Mouse (Mus musculus): Measurements from ENCODE around the gene Tln2.
A peak's percentile ranks its signal among the peaks of the same experiment; 100 is the strongest.
"Not testable (repeated sequence)": the region's sequence is repeated elsewhere in the genome, so short reads cannot be mapped to it uniquely, and the experiment has no call there.

Gene Tln2

DNA sequence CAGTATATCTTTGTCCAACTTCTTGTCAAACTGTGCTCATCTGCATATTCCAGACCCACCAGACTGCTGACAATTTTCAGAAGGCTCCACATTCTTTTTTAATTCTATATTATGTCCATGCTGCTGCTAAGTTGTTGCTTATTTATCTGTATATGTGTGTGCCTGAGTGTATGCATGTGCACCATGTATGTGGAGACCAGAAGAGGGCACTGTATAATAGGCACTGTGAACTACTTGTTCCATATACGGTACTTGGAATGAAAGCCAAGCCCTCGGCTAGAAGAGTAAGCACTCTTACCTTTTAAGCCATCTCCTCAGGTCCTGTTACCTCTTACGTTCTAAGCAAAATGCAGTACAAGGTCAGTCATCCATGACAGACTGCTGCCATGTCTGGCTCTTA, 274.0 kb downstream of the Tln2 start:
- no peak for DNase-seq (ENCODE audit: inconsistent age in 2 of 2, low spot score in 1 of 2)

DNA sequence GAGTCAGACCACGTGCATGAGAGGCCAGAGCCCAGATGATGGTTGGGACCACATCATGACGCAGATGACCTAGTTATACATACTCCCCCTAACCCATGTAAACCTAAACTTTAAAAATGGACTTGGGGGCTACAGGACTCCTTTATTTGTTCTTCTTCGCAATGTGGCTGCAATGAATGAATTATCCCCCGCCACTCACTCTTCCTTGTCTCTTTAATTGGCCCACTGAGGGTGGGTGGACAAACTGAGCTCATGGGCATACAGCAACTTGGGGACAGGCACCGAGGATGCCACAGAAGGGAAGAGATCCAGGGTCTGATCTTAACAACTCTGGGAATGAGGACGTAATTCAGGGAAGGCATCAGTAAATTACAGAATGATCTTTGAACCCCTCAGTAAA, 277.7 kb downstream of the Tln2 start:
- DNase-seq (ENCODE audit: inconsistent age in 2 of 2, low spot score in 1 of 2) = no peak

DNA sequence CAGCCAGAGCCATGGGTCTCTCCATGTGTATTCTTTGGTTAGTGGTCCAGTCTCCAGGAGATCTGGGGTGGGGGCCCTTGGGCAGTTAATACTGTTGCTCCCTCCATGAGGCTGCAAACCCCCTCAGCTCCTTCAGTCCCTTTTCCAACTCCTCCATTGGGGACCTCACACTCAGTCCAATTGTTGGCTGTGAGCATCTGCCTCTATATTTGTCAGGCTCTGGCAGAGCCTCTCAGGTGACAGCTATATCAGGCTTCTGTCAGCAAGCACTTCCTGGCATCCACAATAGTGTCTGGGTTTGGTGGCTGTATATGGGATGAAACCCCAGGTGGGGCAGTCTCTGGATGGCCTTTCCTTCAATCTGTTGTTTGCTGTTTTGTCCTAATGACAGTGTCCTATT, 279.2 kb downstream of the Tln2 start:
- DNase-seq (ENCODE audit: inconsistent age in 2 of 2, low spot score in 1 of 2) = not testable (repeated sequence)

DNA sequence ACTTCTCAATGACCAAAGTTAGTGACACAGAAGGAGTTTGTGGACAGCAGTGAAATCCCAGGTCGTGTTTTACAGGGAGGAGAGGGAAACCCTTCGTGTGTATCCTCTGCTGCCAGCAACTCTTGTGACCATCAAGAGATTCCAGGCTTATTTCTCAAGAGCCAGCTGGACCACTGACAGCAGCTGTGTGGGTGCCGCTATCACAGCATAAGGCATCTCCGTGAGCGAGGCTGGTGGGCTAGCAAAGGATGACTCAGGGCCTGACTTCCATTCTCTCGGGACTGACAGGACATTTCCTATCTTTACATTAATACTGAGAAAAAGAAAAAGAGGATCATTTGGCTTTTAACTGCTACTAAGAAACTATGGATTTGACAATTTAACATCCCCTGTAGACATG, 283.1 kb downstream of the Tln2 start:
- no peak for DNase-seq (ENCODE audit: inconsistent age in 2 of 2, low spot score in 1 of 2)

DNA sequence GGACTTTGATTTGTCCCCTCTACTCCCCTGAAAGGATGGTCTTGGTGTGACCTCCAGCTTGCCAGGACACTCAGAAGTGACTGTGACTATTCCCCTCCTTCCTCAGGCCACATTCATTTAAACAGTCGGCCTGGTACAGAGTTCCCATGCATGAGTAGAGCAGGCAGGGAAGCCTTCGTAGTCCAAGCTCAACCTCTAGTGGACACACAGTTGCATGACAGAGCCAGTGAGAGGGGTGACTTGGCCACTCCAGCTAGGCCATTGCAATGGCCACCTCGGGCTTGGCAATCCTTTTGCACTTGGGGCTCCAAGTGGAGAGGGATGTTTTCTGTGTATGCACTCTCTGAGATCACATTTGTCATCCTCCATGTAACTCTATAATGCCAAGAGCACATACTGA, 285.2 kb downstream of the Tln2 start:
- DNase-seq (ENCODE audit: inconsistent age in 2 of 2, low spot score in 1 of 2) = peak; percentile 13 to 42

DNA sequence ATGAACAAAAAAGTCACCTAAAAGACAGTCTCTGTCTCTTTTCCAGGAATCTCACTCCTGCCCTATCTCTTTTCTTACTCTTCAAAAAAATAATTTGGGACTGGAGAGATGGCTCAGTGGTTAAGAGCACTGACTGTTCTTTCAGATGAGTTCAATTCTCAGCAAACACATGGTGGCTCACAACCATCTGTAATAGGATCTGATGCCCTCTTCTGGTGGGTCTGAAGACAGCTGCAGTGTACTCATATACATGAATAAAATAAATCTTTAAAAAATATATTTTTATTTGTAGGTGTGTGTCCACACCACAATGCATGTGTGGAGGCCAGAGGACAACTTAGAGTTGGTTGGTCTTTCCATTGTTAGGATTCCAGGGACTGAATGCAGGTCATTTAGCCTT, 286.1 kb downstream of the Tln2 start:
- DNase-seq (ENCODE audit: inconsistent age in 2 of 2, low spot score in 1 of 2) = peak in 1 of 2 experiments; percentile 35

DNA sequence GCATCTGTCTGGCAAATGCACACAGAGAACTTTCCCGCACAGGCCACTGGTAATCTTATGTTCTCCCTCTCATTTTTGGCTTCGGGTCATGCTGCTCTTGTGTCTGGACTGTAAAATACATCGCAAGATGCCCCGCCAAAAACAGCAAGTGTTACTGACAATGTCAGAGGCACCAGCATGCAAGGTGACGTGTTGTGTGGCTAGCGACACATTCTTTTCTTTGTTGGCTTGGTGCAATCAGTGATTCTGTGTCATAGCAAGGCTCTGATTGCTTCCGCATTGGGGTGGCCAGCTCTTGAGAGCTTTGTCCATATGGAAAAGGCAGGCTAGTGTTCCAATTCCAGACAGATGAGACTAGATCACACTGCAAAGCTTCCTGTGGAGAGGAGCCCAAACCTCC, 288.8 kb downstream of the Tln2 start:
- DNase-seq (ENCODE audit: inconsistent age in 2 of 2, low spot score in 1 of 2) = no peak

DNA sequence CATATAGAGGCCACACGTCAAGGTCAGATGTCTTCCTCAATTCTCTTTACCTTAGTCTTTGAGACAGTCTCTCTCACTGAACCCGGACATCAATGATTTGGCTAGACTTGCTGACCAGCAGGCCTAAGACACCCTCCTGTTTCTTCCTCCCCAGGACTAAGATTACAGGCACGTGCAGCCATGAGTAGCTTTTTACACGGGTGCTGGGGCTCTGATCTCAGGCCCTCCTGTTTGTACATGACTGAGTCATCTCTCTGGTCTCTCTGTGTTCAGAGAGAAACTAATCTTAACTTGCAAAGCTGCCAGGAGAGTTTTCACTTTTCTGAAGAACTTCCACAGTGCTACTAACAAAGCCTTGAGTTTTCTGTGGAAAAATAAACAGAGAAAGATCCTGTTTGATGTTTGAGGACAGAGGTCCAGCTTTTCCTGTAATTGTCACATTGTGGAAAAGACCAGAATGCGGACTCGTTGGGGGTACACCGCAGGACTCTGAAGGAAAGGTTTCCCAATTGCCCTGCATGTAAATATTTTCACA, 289.4 kb downstream of the Tln2 start:
- no peak for DNase-seq (ENCODE audit: inconsistent age in 2 of 2, low spot score in 1 of 2)

DNA sequence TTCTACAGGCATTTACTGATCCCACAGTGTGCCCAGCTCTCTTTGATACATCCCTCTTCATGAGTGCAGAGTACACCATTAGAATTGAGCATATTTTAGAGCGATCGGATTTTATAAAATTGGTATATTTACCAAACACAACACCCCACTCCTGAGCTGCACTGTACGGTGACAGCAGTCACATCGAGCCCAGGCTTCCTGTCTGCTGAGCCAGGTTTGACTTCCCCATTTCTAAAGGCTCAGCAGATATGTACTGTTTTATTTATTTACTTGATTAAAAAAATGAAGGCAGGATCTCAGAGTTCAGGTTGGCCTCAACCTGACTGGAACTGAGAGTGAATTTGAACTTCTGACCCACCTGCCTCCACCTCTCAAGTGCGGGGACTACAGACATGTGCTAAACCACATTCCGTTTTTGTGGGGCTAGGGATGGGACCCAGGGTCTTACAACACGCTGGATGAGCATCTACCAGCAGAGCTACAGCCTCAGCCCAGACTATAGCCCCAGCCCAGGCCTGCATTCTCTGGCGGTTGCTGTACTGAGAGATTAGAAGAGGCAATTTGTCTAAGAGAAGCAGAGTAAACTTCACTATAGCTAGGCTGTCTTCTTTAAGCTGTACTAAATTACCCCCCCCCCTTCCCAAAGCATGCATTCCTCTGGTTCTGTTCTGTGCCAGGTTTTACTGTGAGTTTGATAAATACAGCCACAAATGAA, 292.1 kb downstream of the Tln2 start:
- no peak for DNase-seq (ENCODE audit: inconsistent age in 2 of 2, low spot score in 1 of 2)

DNA sequence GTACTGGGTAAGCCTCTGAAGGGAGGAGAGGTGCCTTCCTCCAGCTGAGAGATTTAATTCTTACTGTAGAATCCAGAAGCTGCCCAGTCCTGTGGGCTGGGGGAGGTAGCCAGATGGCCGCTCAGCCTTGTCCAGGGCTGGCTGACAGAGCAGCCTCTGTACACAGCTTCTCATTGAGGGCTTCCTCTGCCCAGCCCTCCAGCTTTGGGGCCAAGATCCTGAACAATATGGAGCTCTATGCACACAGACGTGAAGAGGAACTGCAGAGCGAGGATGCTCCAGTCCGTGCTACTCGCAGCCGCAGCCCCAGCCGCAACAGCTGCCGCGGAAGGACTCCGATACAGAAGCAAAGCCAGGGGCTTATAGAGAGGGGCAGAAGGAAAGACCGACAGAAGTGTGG, 294.0 kb downstream of the Tln2 start:
- DNase-seq (ENCODE audit: inconsistent age in 2 of 2, low spot score in 1 of 2) = no peak

DNA sequence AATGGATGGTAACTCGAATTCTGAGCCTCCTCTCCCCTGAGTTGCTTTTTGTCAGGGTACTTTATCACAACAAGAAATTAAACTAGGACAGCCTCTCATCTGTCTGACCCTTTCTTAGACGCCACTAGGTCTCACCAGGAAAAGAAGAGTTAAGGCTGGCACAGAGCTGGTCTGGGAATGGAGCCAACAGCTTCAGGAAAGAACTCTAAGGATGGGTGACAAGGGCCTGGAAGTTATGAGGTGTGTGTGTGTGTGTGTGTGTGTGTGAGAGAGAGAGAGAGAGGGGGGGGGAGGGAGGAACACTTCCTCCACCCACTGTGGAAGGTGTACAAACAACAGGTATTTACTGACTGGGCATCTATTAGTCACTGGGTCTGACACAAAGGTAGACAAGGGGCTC, 294.6 kb downstream of the Tln2 start:
- peak; percentile 23 to 63 for DNase-seq (ENCODE audit: inconsistent age in 2 of 2, low spot score in 1 of 2)

DNA sequence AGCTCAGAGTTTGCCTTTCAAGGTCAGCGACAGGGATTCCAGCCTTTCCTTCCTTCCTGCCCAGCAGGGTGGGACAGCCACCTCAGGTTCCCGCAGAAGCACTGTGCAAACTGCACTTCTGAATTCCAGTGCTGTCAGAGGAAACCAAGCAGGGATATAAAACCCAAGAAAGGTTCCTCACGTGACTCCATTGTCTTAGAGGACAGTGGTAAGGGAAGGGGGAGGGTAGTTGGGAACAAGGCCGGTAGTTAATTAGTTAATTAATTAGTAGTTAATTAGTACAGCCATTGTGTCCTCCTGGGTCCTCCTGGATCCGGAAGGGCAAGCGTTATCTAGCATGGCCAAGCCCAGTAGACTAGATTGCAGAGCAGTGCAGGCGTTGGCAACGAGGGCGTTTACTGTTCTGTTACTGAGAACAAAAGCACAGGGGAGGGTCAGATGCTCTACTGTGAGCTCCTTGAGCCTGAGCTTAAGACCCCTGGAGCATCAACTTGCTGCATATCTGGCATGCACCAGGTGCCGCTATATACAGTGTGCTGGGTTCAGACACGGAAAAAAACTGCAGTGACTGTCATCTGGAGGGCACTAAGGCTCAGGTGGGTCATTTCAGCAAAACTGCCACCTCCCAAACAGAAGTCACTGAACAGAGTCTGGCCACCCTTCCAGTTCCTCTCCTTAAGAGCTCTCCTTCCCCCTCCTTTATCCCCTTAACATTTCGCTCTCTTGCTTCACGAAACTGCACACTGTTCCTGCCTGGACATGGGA, 298.5 kb downstream of the Tln2 start:
- DNase-seq (ENCODE audit: inconsistent age in 2 of 2, low spot score in 1 of 2) = no peak

DNA sequence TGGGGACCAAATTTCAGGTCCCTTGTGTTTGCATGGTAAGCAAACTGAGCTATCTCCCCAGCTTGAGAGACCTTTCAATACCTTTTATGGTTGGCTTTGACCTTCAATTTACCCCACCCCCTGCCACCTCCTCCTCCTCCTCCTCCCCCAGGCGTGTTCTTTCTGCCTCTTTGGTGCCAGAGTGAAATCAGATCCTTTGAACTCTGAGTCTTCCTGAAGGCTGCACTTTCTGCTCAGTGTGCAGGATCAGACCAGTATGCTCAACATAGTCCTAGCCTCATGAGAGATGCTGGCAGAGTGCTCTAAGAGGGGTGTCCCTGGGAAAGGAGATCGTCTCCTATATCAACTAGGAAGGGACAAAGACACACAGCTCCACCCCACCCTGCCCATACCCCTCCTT, 309.4 kb downstream of the Tln2 start:
- DNase-seq (ENCODE audit: inconsistent age in 2 of 2, low spot score in 1 of 2) = peak in 1 of 2 experiments; percentile 37

DNA sequence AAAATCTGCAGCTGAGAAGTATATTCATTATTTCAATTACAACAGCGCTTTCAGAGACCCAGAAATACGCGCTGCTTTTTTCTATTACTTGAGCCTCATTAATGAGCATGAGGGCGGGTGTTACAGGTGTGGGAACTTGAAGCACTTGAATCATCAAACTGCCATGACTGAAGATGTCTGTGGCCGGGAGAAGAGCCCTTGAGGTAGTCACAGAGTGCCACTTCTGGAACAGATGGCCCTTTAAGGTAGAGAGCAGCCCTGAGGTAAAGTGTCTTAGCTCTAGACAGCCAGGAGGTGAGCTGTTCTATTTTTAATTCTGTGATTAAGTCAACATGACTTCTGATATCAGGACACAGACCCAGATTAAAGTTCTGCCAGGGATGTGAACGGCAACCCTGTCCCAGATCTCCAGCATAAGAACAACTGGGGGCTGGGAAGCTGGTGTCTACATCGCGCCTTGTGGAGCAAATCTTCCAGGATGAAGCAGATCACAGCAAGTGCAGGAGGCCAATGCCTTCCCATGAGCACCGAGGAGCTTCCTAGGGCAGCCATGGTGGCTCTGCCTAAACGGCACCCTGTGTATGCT, 312.0 kb downstream of the Tln2 start:
- DNase-seq (ENCODE audit: inconsistent age in 2 of 2, low spot score in 1 of 2) = no peak

DNA sequence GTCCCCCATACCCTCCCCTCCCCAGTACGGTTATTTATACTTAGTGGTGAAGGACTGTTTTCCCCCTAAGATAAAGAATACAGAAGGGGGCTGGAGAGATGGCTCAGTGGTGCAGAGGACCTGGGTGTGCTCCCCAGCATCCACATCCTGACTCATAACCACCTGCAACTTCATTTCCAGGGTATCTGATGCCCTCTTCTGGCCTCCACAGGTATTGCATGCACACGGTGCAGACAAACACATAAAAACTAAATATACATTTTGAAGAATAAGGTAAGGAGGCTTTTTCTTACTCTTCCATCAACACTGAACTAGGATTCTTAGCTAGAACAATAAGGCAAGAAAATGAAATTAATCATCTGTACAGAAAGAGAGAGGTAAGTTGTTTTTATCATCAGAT, 314.2 kb downstream of the Tln2 start:
- DNase-seq (ENCODE audit: inconsistent age in 2 of 2, low spot score in 1 of 2) = no peak

DNA sequence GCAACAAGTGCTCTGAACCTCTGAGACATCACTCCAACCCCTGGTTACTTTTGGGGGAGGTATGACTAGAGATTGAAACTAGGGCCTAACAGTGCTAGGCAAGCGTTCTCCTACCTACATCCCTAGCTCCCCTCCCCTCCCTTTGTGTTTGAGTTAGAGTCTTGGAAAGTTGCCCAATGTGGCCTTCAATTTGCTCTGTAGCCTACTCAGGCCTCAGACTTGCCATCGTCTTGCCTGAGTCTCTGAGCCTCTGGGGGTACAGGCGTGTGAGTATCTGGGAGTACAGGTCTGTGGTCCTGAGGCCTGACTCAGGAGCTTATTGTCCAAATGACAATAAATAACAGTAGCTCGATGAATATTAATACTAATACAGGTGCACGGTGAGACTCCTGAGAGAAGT, 317.8 kb downstream of the Tln2 start:
- DNase-seq (ENCODE audit: inconsistent age in 2 of 2, low spot score in 1 of 2) = peak in 1 of 2 experiments; percentile 38

DNA sequence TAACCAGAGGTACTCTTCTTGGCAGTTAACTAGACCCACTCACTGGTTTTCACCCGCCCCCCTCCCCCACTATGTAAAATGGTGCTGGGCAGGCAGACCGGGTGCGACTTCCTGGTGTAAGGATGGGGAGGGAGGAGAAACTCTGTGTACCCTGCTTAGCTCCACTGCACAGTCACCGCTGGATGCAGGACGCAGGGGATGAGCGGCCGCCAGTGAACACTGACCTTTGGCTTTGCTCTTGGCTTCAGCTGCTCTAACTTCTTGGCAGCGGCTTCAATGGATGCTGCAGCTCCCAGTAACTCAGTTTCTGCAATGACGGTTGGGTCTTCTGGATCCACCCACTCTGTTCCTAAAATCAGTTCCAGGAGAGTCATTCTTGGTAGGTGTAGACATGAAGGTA, 319.0 kb downstream of the Tln2 start:
- DNase-seq (ENCODE audit: inconsistent age in 2 of 2, low spot score in 1 of 2) = peak; percentile 65 to 82

DNA sequence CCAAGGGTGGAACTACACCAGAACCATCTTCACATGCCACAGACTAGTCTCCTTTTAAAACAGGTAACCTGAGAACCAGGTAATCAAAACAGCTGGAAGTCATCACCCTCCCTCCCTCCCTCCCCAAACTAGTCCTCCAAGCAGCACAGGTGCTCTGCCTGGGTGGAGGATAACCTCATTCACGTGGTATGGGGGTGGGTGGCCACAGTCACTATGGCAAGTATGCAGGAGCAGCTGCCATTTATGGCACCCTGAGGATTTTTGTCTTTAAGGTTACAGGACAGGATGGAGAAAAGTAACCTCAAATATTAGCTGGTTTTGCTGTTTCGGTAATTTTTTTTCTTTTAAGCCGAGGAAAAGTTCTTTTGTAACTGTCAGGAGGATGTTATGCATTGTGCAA, 322.5 kb downstream of the Tln2 start:
- DNase-seq (ENCODE audit: inconsistent age in 2 of 2, low spot score in 1 of 2) = no peak

DNA sequence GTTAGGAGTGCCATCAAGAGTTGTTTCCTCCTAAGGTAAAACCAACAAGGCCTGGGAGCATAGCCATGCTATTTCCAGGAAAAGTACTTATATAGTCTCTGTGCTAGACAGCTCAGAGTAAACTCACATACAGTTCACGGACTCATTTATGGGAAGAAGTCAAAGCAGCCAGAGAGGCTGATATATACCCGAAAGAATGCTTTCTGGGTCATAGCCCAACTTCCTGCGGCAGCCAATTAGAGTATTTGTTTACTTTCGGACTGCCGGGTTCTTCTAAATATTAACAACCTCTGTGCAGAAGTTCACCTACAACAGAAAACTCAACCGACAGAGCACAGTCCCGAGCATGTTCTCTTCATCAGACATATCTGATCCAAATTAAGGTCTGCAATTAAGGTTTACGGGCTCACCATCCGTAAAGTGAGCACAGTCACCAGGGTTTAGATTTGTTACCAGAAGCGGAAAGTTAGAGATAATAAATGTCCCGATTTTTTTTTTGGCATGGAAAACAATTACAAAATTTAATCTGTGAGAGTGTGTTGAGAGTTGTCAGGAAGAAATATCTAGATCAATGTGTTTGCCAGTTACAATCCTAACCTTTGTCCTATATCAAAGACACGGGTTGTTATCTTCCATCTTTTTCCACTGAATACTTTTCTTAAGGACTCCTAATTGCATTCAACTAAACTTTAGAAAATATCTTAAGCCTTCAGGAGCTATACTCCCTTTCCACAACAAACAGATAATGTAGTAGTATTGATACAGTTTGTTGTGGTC, 323.9 kb downstream of the Tln2 start:
- DNase-seq (ENCODE audit: inconsistent age in 2 of 2, low spot score in 1 of 2) = peak in 1 of 2 experiments; percentile 34

DNA sequence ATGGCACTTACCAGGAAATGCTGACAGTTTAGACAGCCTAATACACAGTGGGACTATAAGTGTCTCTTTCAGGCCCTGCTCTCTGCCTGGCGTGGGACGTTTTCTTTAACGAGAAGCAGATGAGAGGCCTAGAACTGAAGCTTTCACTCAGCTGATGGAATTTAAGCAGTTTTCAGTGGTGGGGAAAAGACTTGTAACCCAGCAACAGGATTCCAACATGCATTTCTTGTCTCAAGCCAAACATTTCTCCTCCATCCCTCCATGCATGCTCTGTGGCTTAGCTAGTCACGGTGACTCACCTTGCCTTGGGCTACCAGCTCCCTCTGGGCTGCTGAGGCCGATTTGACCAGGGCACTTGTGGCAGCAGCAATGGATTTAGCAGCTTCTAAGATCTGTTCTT, 330.5 kb downstream of the Tln2 start:
- DNase-seq (ENCODE audit: inconsistent age in 2 of 2, low spot score in 1 of 2) = no peak

DNA sequence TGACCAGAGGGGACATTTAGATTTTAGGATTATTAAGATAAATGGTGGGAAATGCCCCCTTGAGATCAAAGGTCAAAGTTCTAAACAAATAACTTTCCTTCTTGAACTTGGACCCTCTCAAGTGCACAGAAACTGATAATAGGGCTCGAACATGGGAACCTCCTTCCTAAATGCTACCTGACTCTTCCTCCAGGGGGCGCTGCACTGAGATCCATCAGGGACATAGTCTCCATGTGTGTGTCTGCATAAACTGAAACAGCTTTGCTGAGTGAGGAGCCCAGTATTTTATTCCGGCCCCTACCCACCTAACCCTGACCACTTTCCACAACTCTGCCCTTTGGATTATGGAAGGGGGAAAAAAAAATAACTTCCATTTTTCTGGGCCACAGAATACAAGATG, 339.1 kb downstream of the Tln2 start:
- peak in 1 of 2 experiments; percentile 67 for DNase-seq (ENCODE audit: inconsistent age in 2 of 2, low spot score in 1 of 2)
